Mouse (Mus musculus): Measurements from ENCODE around the gene Cpe. TPM values are rescaled to one million over a fixed set of nuclear protein-coding genes. Genes with fewer than 3 reads are reported as not detected.

The Cpe gene
- polyA plus RNA-seq, 1 experiment from 2014 or later = 356 TPM

- Histone ChIP-seq H3K9ac (ENCODE audit: low read length) (no peak overlapping the region), H3K4me3 (ENCODE audit: low read depth, low read length) (no peak overlapping the region), H3K9me3 (ENCODE audit: control insufficient read depth, low read length) (peaks cover 4% of the 10 kb centered on the region; the same call in 1 of the 2 replicates), H3K36me3 (ENCODE audit: control insufficient read depth, insufficient read depth, low read length) (no peaks in the 10 kb centered on the region), H3K4me2 (no peak overlapping the region), H3K27me3 (ENCODE audit: control insufficient read depth, insufficient read depth, low read length) (no peaks in the 10 kb centered on the region), H3K4me1 (ENCODE audit: control insufficient read depth, insufficient read depth, low read length) (peaks cover 3% of the 10 kb centered on the region; the same call in 1 of the 2 replicates), H3K27ac (ENCODE audit: low read depth, low read length) (no peak overlapping the region)
- ATAC-seq (ENCODE audit: low FRiP score) = no peak
- WGBS = 80% methylated on average over 4 of the region's 4 CpGs
- DNase-seq (ENCODE audit: low spot score, missing footprints) = no peak
Measured at GRCm38 (mm10) chr8:64632169-64632568, 60.7 kb downstream of the Cpe start.

GRCm38 (mm10) chr8:64631761-64632160, 61.1 kb downstream of the Cpe start:
- Histone ChIP-seq H3K4me1 (ENCODE audit: control insufficient read depth, insufficient read depth, low read length) (peaks cover 3% of the 10 kb centered on the region; the same call in 1 of the 2 replicates), H3K27ac (ENCODE audit: low read depth, low read length) (no peak overlapping the region), H3K9me3 (ENCODE audit: control insufficient read depth, low read length) (peaks cover 4% of the 10 kb centered on the region; the same call in 1 of the 2 replicates), H3K9ac (ENCODE audit: low read length) (no peak overlapping the region), H3K4me2 (no peak overlapping the region), H3K27me3 (ENCODE audit: control insufficient read depth, insufficient read depth, low read length) (no peaks in the 10 kb centered on the region), H3K4me3 (ENCODE audit: low read depth, low read length) (no peak overlapping the region), H3K36me3 (ENCODE audit: control insufficient read depth, insufficient read depth, low read length) (no peaks in the 10 kb centered on the region)
- ATAC-seq (ENCODE audit: low FRiP score) = no peak
- DNase-seq (ENCODE audit: low spot score, missing footprints) = no peak
- 76% methylated on average over 2 of the region's 2 CpGs for WGBS

DNA sequence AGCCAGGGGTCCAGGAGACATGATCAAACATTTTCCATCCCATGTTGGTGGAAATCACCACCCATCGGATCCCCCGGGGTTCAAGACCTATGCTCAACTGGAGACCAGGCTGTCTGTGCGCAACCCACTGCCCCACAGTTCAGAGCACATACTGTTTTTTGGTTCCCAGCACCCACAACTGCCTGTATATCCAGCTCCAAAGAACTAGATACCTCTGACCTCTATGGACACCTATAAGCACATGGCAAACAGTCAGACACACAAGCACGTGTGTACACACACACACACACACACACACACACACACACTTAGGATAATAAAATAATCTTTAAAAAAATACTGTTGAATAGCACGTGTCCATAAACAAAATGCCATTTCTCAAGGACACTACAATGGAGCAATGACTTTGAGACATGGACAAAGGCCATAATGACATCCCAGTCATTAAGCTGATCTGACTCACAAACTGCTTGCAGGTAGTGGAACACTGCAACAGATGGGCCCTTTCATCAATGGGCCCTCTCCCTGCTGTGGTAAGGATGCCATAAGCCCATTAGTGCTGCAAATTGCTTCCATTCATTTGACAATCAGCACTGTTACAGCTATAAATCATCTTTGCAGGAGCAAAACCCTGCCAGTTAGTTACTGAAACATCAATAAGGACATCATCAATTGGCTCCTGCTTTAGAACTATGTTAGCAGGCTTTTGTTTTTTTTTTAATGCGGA, 63.7 kb downstream of the Cpe start:
- Histone ChIP-seq H3K4me2 (no peak overlapping the region), H3K27me3 (ENCODE audit: control insufficient read depth, insufficient read depth, low read length) (no peaks in the 10 kb centered on the region), H3K4me3 (ENCODE audit: low read depth, low read length) (no peak overlapping the region), H3K27ac (ENCODE audit: low read depth, low read length) (no peak overlapping the region), H3K4me1 (ENCODE audit: control insufficient read depth, insufficient read depth, low read length) (peaks cover 10% of the 10 kb centered on the region), H3K9ac (ENCODE audit: low read length) (no peak overlapping the region), H3K36me3 (ENCODE audit: control insufficient read depth, insufficient read depth, low read length) (no peaks in the 10 kb centered on the region), H3K9me3 (ENCODE audit: control insufficient read depth, low read length) (peaks cover 4% of the 10 kb centered on the region; the same call in 1 of the 2 replicates)
- WGBS = 89% methylated on average over 6 of the region's 6 CpGs
- no peak for ATAC-seq (ENCODE audit: low FRiP score)
- DNase-seq (ENCODE audit: low spot score, missing footprints) = no peak

- H3K9me3 ChIP-seq (ENCODE audit: control insufficient read depth, low read length) = peaks cover 4% of the 10 kb centered on the region; the same call in 1 of the 2 replicates
- H3K27ac ChIP-seq (ENCODE audit: low read depth, low read length) = no peak overlapping the region
- H3K27me3 ChIP-seq (ENCODE audit: control insufficient read depth, insufficient read depth, low read length) = no peaks in the 10 kb centered on the region
- no peak overlapping the region for H3K9ac ChIP-seq (ENCODE audit: low read length)
- peaks cover 9% of the 10 kb centered on the region for H3K4me1 ChIP-seq (ENCODE audit: control insufficient read depth, insufficient read depth, low read length)
- WGBS = 89% methylated on average over 6 of the region's 6 CpGs
- ATAC-seq (ENCODE audit: low FRiP score) = no peak
- no peaks in the 10 kb centered on the region for H3K36me3 ChIP-seq (ENCODE audit: control insufficient read depth, insufficient read depth, low read length)
- no peak for DNase-seq (ENCODE audit: low spot score, missing footprints)
- H3K4me2 ChIP-seq = no peak overlapping the region
- H3K4me3 ChIP-seq (ENCODE audit: low read depth, low read length) = no peak overlapping the region
Measured at GRCm38 (mm10) chr8:64628039-64628438, 64.8 kb downstream of the Cpe start.

DNA sequence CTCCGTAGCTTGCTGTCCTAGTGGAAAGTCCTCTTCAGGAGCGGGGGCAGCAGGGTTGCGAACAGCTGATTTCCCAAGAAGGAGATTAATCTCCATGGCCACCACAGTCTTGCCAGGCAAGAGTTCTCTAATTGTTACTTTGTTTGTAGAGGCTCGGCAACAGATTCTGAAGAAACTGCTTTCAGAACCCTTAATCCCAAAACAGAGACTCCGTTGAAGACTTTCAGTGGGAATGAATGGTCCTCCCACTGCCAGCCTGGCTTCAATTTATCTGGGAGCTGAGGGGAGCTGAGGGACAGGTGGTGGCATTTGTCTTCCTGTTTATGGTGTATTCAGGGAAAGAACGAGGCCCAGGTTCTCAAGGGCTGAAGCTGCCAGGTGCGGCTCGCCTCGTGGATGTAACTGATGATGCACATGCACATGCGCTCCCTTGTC, 68.2 kb downstream of the Cpe start:
- peaks cover 9% of the 10 kb centered on the region for H3K4me1 ChIP-seq (ENCODE audit: control insufficient read depth, insufficient read depth, low read length)
- H3K4me2 ChIP-seq = no peak overlapping the region
- DNase-seq (ENCODE audit: low spot score, missing footprints) = peak; percentile 84
- 26% methylated on average over 10 of the region's 10 CpGs for WGBS
- peak; percentile 57 for ATAC-seq (ENCODE audit: low FRiP score)
- no peaks in the 10 kb centered on the region for H3K36me3 ChIP-seq (ENCODE audit: control insufficient read depth, insufficient read depth, low read length)
- no peak overlapping the region for H3K9ac ChIP-seq (ENCODE audit: low read length)
- H3K9me3 ChIP-seq (ENCODE audit: control insufficient read depth, low read length) = peaks cover 4% of the 10 kb centered on the region; the same call in 1 of the 2 replicates
- H3K27me3 ChIP-seq (ENCODE audit: control insufficient read depth, insufficient read depth, low read length) = no peaks in the 10 kb centered on the region
- H3K4me3 ChIP-seq (ENCODE audit: low read depth, low read length) = no peak overlapping the region
- H3K27ac ChIP-seq (ENCODE audit: low read depth, low read length) = peak overlapping the region; percentile 26

DNA sequence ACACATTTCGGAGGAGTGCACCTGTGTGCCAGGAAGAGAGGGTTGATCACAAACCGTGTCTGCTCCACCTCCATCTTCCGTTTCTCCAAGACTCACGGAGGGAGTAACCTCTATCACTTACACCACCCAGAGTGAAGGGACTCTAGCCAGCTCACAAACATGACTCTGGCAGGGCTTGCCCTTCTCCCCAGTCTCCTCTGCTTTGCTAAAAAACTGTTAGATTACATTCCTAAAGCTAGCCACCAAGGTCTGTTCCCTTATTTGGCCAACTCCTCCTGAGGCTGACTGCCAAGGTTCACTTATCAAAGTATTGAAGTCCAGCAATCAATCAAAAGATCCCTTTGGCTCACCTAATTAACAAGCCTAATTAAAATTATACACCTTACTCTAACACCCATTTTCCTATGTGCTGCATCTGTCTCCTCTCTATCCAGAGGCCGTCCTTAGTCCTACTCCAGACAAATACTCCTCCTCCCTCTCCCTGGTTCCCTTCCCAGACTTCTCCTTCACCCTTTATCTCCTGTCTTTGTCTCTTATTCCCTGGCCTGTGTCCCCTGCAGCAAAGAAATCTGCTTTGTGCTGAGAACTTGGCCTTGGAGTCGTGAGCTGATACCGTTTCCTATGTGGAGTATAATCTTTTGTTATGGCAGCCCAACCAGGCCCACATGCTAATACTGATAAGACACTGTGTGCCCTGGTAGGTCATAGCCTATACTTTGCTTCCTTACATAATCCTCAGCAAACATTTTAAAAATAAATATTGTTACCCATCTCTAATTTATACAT, 72.3 kb downstream of the Cpe start:
- H3K4me3 ChIP-seq (ENCODE audit: low read depth, low read length) = no peak overlapping the region
- H3K4me1 ChIP-seq (ENCODE audit: control insufficient read depth, insufficient read depth, low read length) = peaks cover 9% of the 10 kb centered on the region
- WGBS = 75% methylated on average over 7 of the region's 7 CpGs
- DNase-seq (ENCODE audit: low spot score, missing footprints) = no peak
- ATAC-seq (ENCODE audit: low FRiP score) = no peak
- no peaks in the 10 kb centered on the region for H3K9me3 ChIP-seq (ENCODE audit: control insufficient read depth, low read length)
- no peak overlapping the region for H3K4me2 ChIP-seq
- H3K9ac ChIP-seq (ENCODE audit: low read length) = no peak overlapping the region
- H3K27ac ChIP-seq (ENCODE audit: low read depth, low read length) = no peak overlapping the region
- no peaks in the 10 kb centered on the region for H3K27me3 ChIP-seq (ENCODE audit: control insufficient read depth, insufficient read depth, low read length)
- H3K36me3 ChIP-seq (ENCODE audit: control insufficient read depth, insufficient read depth, low read length) = no peaks in the 10 kb centered on the region; the same call in 1 of the 2 replicates

DNA sequence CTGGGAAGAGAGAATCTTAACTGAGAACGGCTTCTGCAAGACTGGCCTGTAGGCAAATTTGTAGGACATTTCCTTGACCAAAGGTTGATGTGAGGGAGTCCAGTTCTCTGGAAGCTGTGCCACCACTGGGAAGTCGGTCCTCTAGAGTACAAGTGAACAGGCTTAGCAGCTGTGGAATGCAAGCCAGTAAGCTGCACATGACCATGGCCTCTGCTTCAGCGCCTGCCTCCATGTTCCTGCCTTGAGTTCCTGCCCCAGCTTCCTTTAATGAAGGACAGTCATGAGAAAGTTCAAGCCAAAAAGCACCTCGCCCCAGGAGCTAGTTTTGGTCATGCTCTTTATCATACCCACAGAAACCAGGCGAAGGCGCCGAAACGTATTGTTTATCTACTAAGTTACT, 73.2 kb downstream of the Cpe start:
- H3K27me3 ChIP-seq (ENCODE audit: control insufficient read depth, insufficient read depth, low read length) = no peaks in the 10 kb centered on the region
- 93% methylated on average over 8 of the region's 8 CpGs for WGBS
- H3K4me3 ChIP-seq (ENCODE audit: low read depth, low read length) = no peak overlapping the region

DNA sequence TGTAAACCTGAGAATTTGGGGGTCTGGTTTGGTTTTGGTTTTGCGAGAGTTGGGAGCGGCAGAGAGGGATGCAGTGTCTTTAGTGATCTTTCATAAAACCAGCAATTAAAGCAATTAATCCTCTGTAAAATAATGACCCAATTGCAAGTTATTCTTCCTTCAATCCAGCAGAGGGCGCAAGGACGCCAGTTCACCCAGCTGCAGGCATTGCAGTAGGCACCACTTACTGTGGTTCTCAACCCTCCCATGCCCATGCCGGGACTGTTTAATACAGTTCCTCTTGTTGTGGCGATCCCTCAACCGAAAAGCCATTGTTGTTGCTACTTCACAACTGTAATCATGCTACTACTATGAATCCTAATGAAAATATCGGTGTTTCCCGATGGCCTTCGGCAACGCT, 74.2 kb downstream of the Cpe start:
- DNase-seq (ENCODE audit: low spot score, missing footprints) = no peak
- no peaks in the 10 kb centered on the region for H3K27me3 ChIP-seq (ENCODE audit: control insufficient read depth, insufficient read depth, low read length)
- H3K4me1 ChIP-seq (ENCODE audit: control insufficient read depth, insufficient read depth, low read length) = no peaks in the 10 kb centered on the region
- no peak overlapping the region for H3K4me3 ChIP-seq (ENCODE audit: low read depth, low read length)
- no peak overlapping the region for H3K4me2 ChIP-seq
- ATAC-seq (ENCODE audit: low FRiP score) = peak; percentile 77
- WGBS = 55% methylated on average over 11 of the region's 11 CpGs
- H3K9ac ChIP-seq (ENCODE audit: low read length) = no peak overlapping the region
- H3K36me3 ChIP-seq (ENCODE audit: control insufficient read depth, insufficient read depth, low read length) = peaks cover 7% of the 10 kb centered on the region
- no peaks in the 10 kb centered on the region; the same call in 1 of the 2 replicates for H3K9me3 ChIP-seq (ENCODE audit: control insufficient read depth, low read length)
- no peak overlapping the region for H3K27ac ChIP-seq (ENCODE audit: low read depth, low read length)

More for the DNA sequence above, 73.2 kb downstream of the Cpe start:
- Histone ChIP-seq H3K9me3 (ENCODE audit: control insufficient read depth, low read length) (no peaks in the 10 kb centered on the region; the same call in 1 of the 2 replicates), H3K4me1 (ENCODE audit: control insufficient read depth, insufficient read depth, low read length) (peaks cover under 1% of the 10 kb centered on the region), H3K27ac (ENCODE audit: low read depth, low read length) (no peak overlapping the region), H3K4me2 (no peak overlapping the region), H3K9ac (ENCODE audit: low read length) (no peak overlapping the region), H3K36me3 (ENCODE audit: control insufficient read depth, insufficient read depth, low read length) (peaks cover 7% of the 10 kb centered on the region)
- no peak for ATAC-seq (ENCODE audit: low FRiP score)
- DNase-seq (ENCODE audit: low spot score, missing footprints) = no peak

- H3K27ac ChIP-seq (ENCODE audit: low read depth, low read length) = no peak overlapping the region
- no peak for DNase-seq (ENCODE audit: low spot score, missing footprints)
- H3K27me3 ChIP-seq (ENCODE audit: control insufficient read depth, insufficient read depth, low read length) = no peaks in the 10 kb centered on the region
- 85% methylated on average over 3 of the region's 3 CpGs for WGBS
- no peak for ATAC-seq (ENCODE audit: low FRiP score)
- no peak overlapping the region for H3K9ac ChIP-seq (ENCODE audit: low read length)
- H3K4me3 ChIP-seq (ENCODE audit: low read depth, low read length) = no peak overlapping the region
- peaks cover 7% of the 10 kb centered on the region for H3K36me3 ChIP-seq (ENCODE audit: control insufficient read depth, insufficient read depth, low read length)
- no peaks in the 10 kb centered on the region for H3K4me1 ChIP-seq (ENCODE audit: control insufficient read depth, insufficient read depth, low read length)
- no peaks in the 10 kb centered on the region; the same call in 1 of the 2 replicates for H3K9me3 ChIP-seq (ENCODE audit: control insufficient read depth, low read length)
- H3K4me2 ChIP-seq = no peak overlapping the region
Measured at GRCm38 (mm10) chr8:64616566-64616965, 76.3 kb downstream of the Cpe start.
